Mouse (Mus musculus) kidney, adult 8-10 months (tissue): ENCODE data around the gene Vmn2r59.
"Not testable (repeated sequence)": the region's sequence is repeated elsewhere in the genome, so short reads cannot be mapped to it uniquely, and the experiment has no call there.

Experiments used
- DNase-seq, 2 experiments: peaks; one replicate each; pipeline ENCODE4 v3.0.0; 2022

Vmn2r59 gene

GRCm38 (mm10) chr7:42058923-42059322 is at the start of gene Vmn2r59:
TSS of gene Vmn2r59 (minus strand) at chr7:42059023.
- DNase-seq, result no peak

- no peak for DNase-seq
These were observed 48.6 kb upstream of the Vmn2r59 start, which contains the start of gene Vmn2r60 for GRCm38 (mm10) chr7:42107470-42107869. TSS of gene Vmn2r60 (plus strand) at chr7:42107770.

- not testable (repeated sequence) for DNase-seq
These were observed 48.2 kb upstream of the Vmn2r59 start for GRCm38 (mm10) chr7:42107061-42107460.
